Mouse (Mus musculus): ENCODE data around the gene Hpse2. TPM values are rescaled to one million over a fixed set of nuclear protein-coding genes. Genes with fewer than 3 reads are reported as not detected.
"Not testable (repeated sequence)": the region's sequence is repeated elsewhere in the genome, so short reads cannot be mapped to it uniquely, and the experiment has no call there.

The Hpse2 gene
- polyA plus RNA-seq, 1 experiment from 2014 or later: 1.1 TPM

- Histone ChIP-seq H3K27ac (replicated peaks in 1 of 2; ENCODE audit: control insufficient read depth in 1 of 2, insufficient read depth in 1 of 2, low read depth in 2 of 2, low read length in 2 of 2) (no peak overlapping the region), H3K9me3 (ENCODE audit: control insufficient read depth, low read length) (0 out of 2 replicates have a peak, but pooled peaks cover 5% of the 10 kb centered on the region), H3K36me3 (ENCODE audit: control insufficient read depth, insufficient read depth, low read length) (no peaks in the 10 kb centered on the region), H3K4me3 (ENCODE audit: control insufficient read depth in 1 of 2, insufficient read depth in 1 of 2, low read depth in 1 of 2, low read length in 2 of 2) (no peak overlapping the region), H3K4me2 (ENCODE audit: low read length) (no peak overlapping the region), H3K9ac (ENCODE audit: low read length) (no peak overlapping the region), H3K27me3 (ENCODE audit: control insufficient read depth, insufficient read depth, low read length) (no peaks in the 10 kb centered on the region), H3K4me1 (ENCODE audit: control insufficient read depth in 2 of 2, insufficient read depth in 2 of 2, low read length in 2 of 2) (no peaks in the 10 kb centered on the region)
- no peak for ATAC-seq (ENCODE audit: insufficient number of reproducible peaks, insufficient read depth, low FRiP score, low read depth)
Observed at GRCm38 (mm10) chr19:43306756-43307155, 81.4 kb downstream of the Hpse2 start.

- 75% methylated on average over 1 of the region's 1 CpGs for WGBS
Observed at GRCm38 (mm10) chr19:43281336-43281735, 106.8 kb downstream of the Hpse2 start.

GRCm38 (mm10) chr19:43243993-43244392 lies 144.2 kb downstream of the Hpse2 start:
- ATAC-seq (ENCODE audit: insufficient number of reproducible peaks, insufficient read depth, low FRiP score, low read depth): no peak
- no peak overlapping the region for H3K4me3 ChIP-seq (ENCODE audit: control insufficient read depth in 1 of 2, insufficient read depth in 1 of 2, low read depth in 1 of 2, low read length in 2 of 2)
- H3K27ac ChIP-seq (replicated peaks in 1 of 2; ENCODE audit: control insufficient read depth in 1 of 2, insufficient read depth in 1 of 2, low read depth in 2 of 2, low read length in 2 of 2): no peak overlapping the region
- H3K4me2 ChIP-seq (ENCODE audit: low read length): no peak overlapping the region
- no peaks in the 10 kb centered on the region for H3K27me3 ChIP-seq (ENCODE audit: control insufficient read depth, insufficient read depth, low read length)
- H3K4me1 ChIP-seq (ENCODE audit: control insufficient read depth in 2 of 2, insufficient read depth in 2 of 2, low read length in 2 of 2): no peaks in the 10 kb centered on the region
- no peaks in the 10 kb centered on the region for H3K36me3 ChIP-seq (ENCODE audit: control insufficient read depth, insufficient read depth, low read length)
- no peak overlapping the region for H3K9ac ChIP-seq (ENCODE audit: low read length)
- H3K9me3 ChIP-seq (ENCODE audit: control insufficient read depth, low read length): no peaks in the 10 kb centered on the region
- 75% methylated on average over 4 of the region's 4 CpGs for WGBS

More at GRCm38 (mm10) chr19:43281336-43281735, 106.8 kb downstream of the Hpse2 start:
- not testable (repeated sequence) for H3K9ac ChIP-seq (ENCODE audit: low read length); H3K4me3 ChIP-seq (ENCODE audit: control insufficient read depth in 1 of 2, insufficient read depth in 1 of 2, low read depth in 1 of 2, low read length in 2 of 2); ATAC-seq (ENCODE audit: insufficient number of reproducible peaks, insufficient read depth, low FRiP score, low read depth); H3K4me2 ChIP-seq (ENCODE audit: low read length); H3K9me3 ChIP-seq (ENCODE audit: control insufficient read depth, low read length); H3K36me3 ChIP-seq (ENCODE audit: control insufficient read depth, insufficient read depth, low read length); H3K27ac ChIP-seq (replicated peaks in 1 of 2; ENCODE audit: control insufficient read depth in 1 of 2, insufficient read depth in 1 of 2, low read depth in 2 of 2, low read length in 2 of 2); H3K27me3 ChIP-seq (ENCODE audit: control insufficient read depth, insufficient read depth, low read length); H3K4me1 ChIP-seq (ENCODE audit: control insufficient read depth in 2 of 2, insufficient read depth in 2 of 2, low read length in 2 of 2)

GRCm38 (mm10) chr19:43231711-43232110 lies 156.4 kb downstream of the Hpse2 start:
- no peak for ATAC-seq (ENCODE audit: insufficient number of reproducible peaks, insufficient read depth, low FRiP score, low read depth)
- WGBS: 69% methylated on average over 3 of the region's 3 CpGs

GRCm38 (mm10) chr19:43193562-43193961 lies 194.6 kb downstream of the Hpse2 start:
- H3K9me3 ChIP-seq (ENCODE audit: control insufficient read depth, low read length): no peaks in the 10 kb centered on the region
- no peak for ATAC-seq (ENCODE audit: insufficient number of reproducible peaks, insufficient read depth, low FRiP score, low read depth)
- peaks cover 0 to 2% of the 10 kb centered on the region in 2 experiments; a peak in 1 of 4 replicates for H3K4me1 ChIP-seq (ENCODE audit: control insufficient read depth in 2 of 2, insufficient read depth in 2 of 2, low read length in 2 of 2)
- H3K4me3 ChIP-seq (ENCODE audit: control insufficient read depth in 1 of 2, insufficient read depth in 1 of 2, low read depth in 1 of 2, low read length in 2 of 2): no peak overlapping the region
- no peak overlapping the region for H3K9ac ChIP-seq (ENCODE audit: low read length)
- no peaks in the 10 kb centered on the region for H3K27me3 ChIP-seq (ENCODE audit: control insufficient read depth, insufficient read depth, low read length)
- no peak overlapping the region for H3K4me2 ChIP-seq (ENCODE audit: low read length)
- H3K27ac ChIP-seq (replicated peaks in 1 of 2; ENCODE audit: control insufficient read depth in 1 of 2, insufficient read depth in 1 of 2, low read depth in 2 of 2, low read length in 2 of 2): no peak overlapping the region
- 68% methylated on average over 3 of the region's 3 CpGs for WGBS
- no peaks in the 10 kb centered on the region for H3K36me3 ChIP-seq (ENCODE audit: control insufficient read depth, insufficient read depth, low read length)

More at GRCm38 (mm10) chr19:43231711-43232110, 156.4 kb downstream of the Hpse2 start:
- no peaks in the 10 kb centered on the region for H3K9me3 ChIP-seq (ENCODE audit: control insufficient read depth, low read length)
- no peak overlapping the region for H3K9ac ChIP-seq (ENCODE audit: low read length)
- H3K36me3 ChIP-seq (ENCODE audit: control insufficient read depth, insufficient read depth, low read length): no peaks in the 10 kb centered on the region
- H3K27me3 ChIP-seq (ENCODE audit: control insufficient read depth, insufficient read depth, low read length): no peaks in the 10 kb centered on the region
- H3K4me2 ChIP-seq (ENCODE audit: low read length): no peak overlapping the region
- H3K4me3 ChIP-seq (ENCODE audit: control insufficient read depth in 1 of 2, insufficient read depth in 1 of 2, low read depth in 1 of 2, low read length in 2 of 2): no peak overlapping the region
- no peak overlapping the region for H3K27ac ChIP-seq (replicated peaks in 1 of 2; ENCODE audit: control insufficient read depth in 1 of 2, insufficient read depth in 1 of 2, low read depth in 2 of 2, low read length in 2 of 2)
- no peaks in the 10 kb centered on the region for H3K4me1 ChIP-seq (ENCODE audit: control insufficient read depth in 2 of 2, insufficient read depth in 2 of 2, low read length in 2 of 2)

GRCm38 (mm10) chr19:43175437-43175965 lies 212.7 kb downstream of the Hpse2 start:
- Histone ChIP-seq H3K4me2 (ENCODE audit: low read length) (no peak overlapping the region), H3K4me3 (ENCODE audit: control insufficient read depth in 1 of 2, insufficient read depth in 1 of 2, low read depth in 1 of 2, low read length in 2 of 2) (no peak overlapping the region), H3K27me3 (ENCODE audit: control insufficient read depth, insufficient read depth, low read length) (no peaks in the 10 kb centered on the region), H3K9ac (ENCODE audit: low read length) (no peak overlapping the region), H3K27ac (replicated peaks in 1 of 2; ENCODE audit: control insufficient read depth in 1 of 2, insufficient read depth in 1 of 2, low read depth in 2 of 2, low read length in 2 of 2) (no peak overlapping the region), H3K9me3 (ENCODE audit: control insufficient read depth, low read length) (no peaks in the 10 kb centered on the region), H3K36me3 (ENCODE audit: control insufficient read depth, insufficient read depth, low read length) (no peaks in the 10 kb centered on the region), H3K4me1 (ENCODE audit: control insufficient read depth in 2 of 2, insufficient read depth in 2 of 2, low read length in 2 of 2) (no peaks in the 10 kb centered on the region)
- no peak for ATAC-seq (ENCODE audit: insufficient number of reproducible peaks, insufficient read depth, low FRiP score, low read depth)
- 76% methylated on average over 3 of the region's 3 CpGs for WGBS

- Histone ChIP-seq H3K4me3 (ENCODE audit: control insufficient read depth in 1 of 2, insufficient read depth in 1 of 2, low read depth in 1 of 2, low read length in 2 of 2) (no peak overlapping the region), H3K9ac (ENCODE audit: low read length) (no peak overlapping the region), H3K27ac (replicated peaks in 1 of 2; ENCODE audit: control insufficient read depth in 1 of 2, insufficient read depth in 1 of 2, low read depth in 2 of 2, low read length in 2 of 2) (no peak overlapping the region), H3K9me3 (ENCODE audit: control insufficient read depth, low read length) (no peaks in the 10 kb centered on the region), H3K4me1 (ENCODE audit: control insufficient read depth in 2 of 2, insufficient read depth in 2 of 2, low read length in 2 of 2) (no peaks in the 10 kb centered on the region), H3K4me2 (ENCODE audit: low read length) (no peak overlapping the region), H3K36me3 (ENCODE audit: control insufficient read depth, insufficient read depth, low read length) (no peaks in the 10 kb centered on the region), H3K27me3 (ENCODE audit: control insufficient read depth, insufficient read depth, low read length) (no peaks in the 10 kb centered on the region)
- no peak for ATAC-seq (ENCODE audit: insufficient number of reproducible peaks, insufficient read depth, low FRiP score, low read depth)
- 19% methylated on average over 2 of the region's 2 CpGs for WGBS
Observed at GRCm38 (mm10) chr19:43174812-43175211, 213.3 kb downstream of the Hpse2 start.

- Histone ChIP-seq H3K4me2 (ENCODE audit: low read length) (no peak overlapping the region), H3K4me1 (ENCODE audit: control insufficient read depth in 2 of 2, insufficient read depth in 2 of 2, low read length in 2 of 2) (no peaks in the 10 kb centered on the region), H3K9ac (ENCODE audit: low read length) (no peak overlapping the region), H3K27ac (replicated peaks in 1 of 2; ENCODE audit: control insufficient read depth in 1 of 2, insufficient read depth in 1 of 2, low read depth in 2 of 2, low read length in 2 of 2) (peak overlapping the region in 1 of 2 experiments; percentile 37; a peak in 1 of 4 replicates), H3K9me3 (ENCODE audit: control insufficient read depth, low read length) (no peaks in the 10 kb centered on the region), H3K27me3 (ENCODE audit: control insufficient read depth, insufficient read depth, low read length) (no peaks in the 10 kb centered on the region), H3K36me3 (ENCODE audit: control insufficient read depth, insufficient read depth, low read length) (no peaks in the 10 kb centered on the region), H3K4me3 (ENCODE audit: control insufficient read depth in 1 of 2, insufficient read depth in 1 of 2, low read depth in 1 of 2, low read length in 2 of 2) (no peak overlapping the region)
- ATAC-seq (ENCODE audit: insufficient number of reproducible peaks, insufficient read depth, low FRiP score, low read depth): no peak
- WGBS: 52% methylated on average over 8 of the region's 8 CpGs
Observed at GRCm38 (mm10) chr19:43156085-43156484, 232.1 kb downstream of the Hpse2 start.
